Mouse (Mus musculus): ENCODE data around the gene Foxred1.

DNA sequence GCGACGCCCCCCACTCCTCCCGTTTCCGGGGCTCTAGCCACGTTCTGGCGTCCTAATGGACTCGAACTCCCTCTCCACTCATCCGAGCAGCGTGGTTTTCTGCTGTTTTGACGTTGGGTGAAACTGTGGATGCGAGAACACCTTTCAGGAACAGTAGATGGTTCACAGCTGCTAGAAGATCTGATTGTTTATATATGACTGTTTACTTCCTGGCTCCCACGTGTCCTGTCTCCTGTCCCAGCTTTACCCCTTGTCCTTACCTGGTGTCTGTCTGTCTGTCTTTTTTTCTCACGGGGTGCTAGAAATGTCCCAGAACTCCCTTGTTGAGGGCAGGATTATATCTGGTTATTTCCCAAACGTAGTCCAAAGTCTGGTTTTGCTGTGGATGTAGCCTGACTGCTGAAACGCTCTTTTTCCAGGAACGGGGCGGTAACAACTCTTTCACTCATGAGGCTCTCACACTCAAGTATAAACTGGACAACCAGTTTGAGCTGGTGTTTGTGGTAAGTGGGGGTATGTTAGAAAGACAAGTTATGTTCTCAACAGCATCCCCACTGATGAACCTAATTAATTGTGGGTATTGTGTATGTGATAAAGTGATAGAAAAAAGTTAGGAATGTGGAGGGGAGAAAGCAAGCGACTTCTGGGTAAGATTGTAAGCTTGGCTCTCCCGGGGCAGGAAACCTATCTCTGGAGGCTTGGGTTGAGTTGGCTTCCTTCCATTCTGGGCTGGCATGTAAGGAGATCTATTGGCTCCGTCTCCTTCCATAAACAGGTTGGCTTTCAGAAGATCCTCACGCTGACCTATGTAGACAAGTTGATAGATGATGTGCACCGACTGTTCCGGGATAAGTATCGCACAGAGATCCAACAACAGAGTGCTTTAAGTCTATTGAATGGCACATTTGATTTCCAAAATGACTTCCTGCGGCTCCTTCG lies 987 bp upstream of the Foxred1 start:
- TF ChIP-seq CTCF (IDR thresholded peaks at IDR 0.05; ENCODE audit: low read depth): no peak
- TF ChIP-seq EP300 (IDR thresholded peaks at IDR 0.05; ENCODE audit: low read depth): no peak
